Mouse (Mus musculus) bone marrow macrophage, adult 2 months (primary cell): ENCODE measurements at regions not wholly inside any gene's neighbourhood (a gene's known extent, or its start where the extent isn't known, plus 50 kb on each side); places are given as distances from the start of the nearest gene placed in this dataset.

ENCODE experiments used
- H3K27ac ChIP-seq: 2 replicates; pipeline ENCODE4 v1.5.1; 2012; ENCODE audit warnings: low read depth, low read length; ENCODE audit not compliant: insufficient read depth
- H3K4me1 ChIP-seq: 2 replicates; pipeline ENCODE4 v1.6.1; 2012; ENCODE audit warnings: low read length; ENCODE audit not compliant: control insufficient read depth, insufficient read depth
- H3K4me3 ChIP-seq: 2 replicates; pipeline ENCODE4 v1.5.1; 2012; ENCODE audit warnings: mild to moderate bottlenecking, low read length, moderate library complexity; ENCODE audit not compliant: insufficient read depth
- CTCF ChIP-seq: IDR thresholded peaks from 2 replicates; pipeline ENCODE4 v1.5.1; 2012; ENCODE audit warnings: low read depth, mild to moderate bottlenecking, low read length, moderate library complexity
- POLR2A ChIP-seq: IDR thresholded peaks from 2 replicates; pipeline ENCODE4 v1.6.1; 2012; ENCODE audit warnings: mild to moderate bottlenecking, low read depth, low read length, borderline replicate concordance

- H3K27ac ChIP-seq, result no peak overlapping the region
- no peak overlapping the region for H3K4me3 ChIP-seq
- no peaks in the 10 kb centered on the region for H3K4me1 ChIP-seq
- TF ChIP-seq CTCF (no peak), POLR2A (no peak)
These were observed 383.1 kb downstream of the Chl1 start for GRCm38 (mm10) chr6:103893455-103893854.

- TF ChIP-seq POLR2A, result no peak
- TF ChIP-seq CTCF, result no peak
- Histone ChIP-seq H3K27ac (no peak overlapping the region), H3K4me1 (no peaks in the 10 kb centered on the region), H3K4me3 (no peak overlapping the region)
These were observed 414.1 kb downstream of the Chl1 start for GRCm38 (mm10) chr6:103924504-103924903.

GRCm38 (mm10) chr6:103927094-103927493, 416.7 kb downstream of the Chl1 start:
- H3K4me3 ChIP-seq, result no peak overlapping the region
- no peak for TF ChIP-seq POLR2A
- no peak for TF ChIP-seq CTCF
- H3K27ac ChIP-seq, result no peak overlapping the region
- H3K4me1 ChIP-seq, result no peaks in the 10 kb centered on the region

- no peak for TF ChIP-seq POLR2A
- TF ChIP-seq CTCF, result no peak
- no peak overlapping the region for H3K4me3 ChIP-seq
- H3K27ac ChIP-seq, result no peak overlapping the region
These were observed 430.0 kb downstream of the Chl1 start for GRCm38 (mm10) chr6:103940345-103940744.

GRCm38 (mm10) chr6:103944361-103944760, 434.0 kb downstream of the Chl1 start:
- no peaks in the 10 kb centered on the region for H3K4me1 ChIP-seq
- TF ChIP-seq POLR2A, result no peak
- TF ChIP-seq CTCF, result no peak
- H3K4me3 ChIP-seq, result no peak overlapping the region
- H3K27ac ChIP-seq, result no peak overlapping the region

More at GRCm38 (mm10) chr6:103940345-103940744, 430.0 kb downstream of the Chl1 start:
- H3K4me1 ChIP-seq, result no peaks in the 10 kb centered on the region

- TF ChIP-seq POLR2A, result no peak
- no peak for TF ChIP-seq CTCF
- no peak overlapping the region for H3K4me3 ChIP-seq
- H3K27ac ChIP-seq, result no peak overlapping the region
- no peaks in the 10 kb centered on the region for H3K4me1 ChIP-seq
These were observed 437.1 kb downstream of the Chl1 start for GRCm38 (mm10) chr6:103947474-103947873.

- Histone ChIP-seq H3K4me3 (no peak overlapping the region), H3K27ac (no peak overlapping the region), H3K4me1 (no peaks in the 10 kb centered on the region)
- TF ChIP-seq POLR2A (no peak), CTCF (no peak)
These were observed 442.9 kb downstream of the Chl1 start for GRCm38 (mm10) chr6:103953134-103953771.

GRCm38 (mm10) chr6:103959002-103959401, 448.6 kb downstream of the Chl1 start:
- TF ChIP-seq CTCF, result no peak
- TF ChIP-seq POLR2A, result no peak
- Histone ChIP-seq H3K27ac (no peak overlapping the region), H3K4me1 (no peaks in the 10 kb centered on the region)

GRCm38 (mm10) chr6:103967811-103968420, 457.5 kb downstream of the Chl1 start:
- Histone ChIP-seq H3K27ac (no peak overlapping the region), H3K4me3 (no peak overlapping the region), H3K4me1 (no peaks in the 10 kb centered on the region)
- no peak for TF ChIP-seq CTCF
- no peak for TF ChIP-seq POLR2A

More at GRCm38 (mm10) chr6:103959002-103959401, 448.6 kb downstream of the Chl1 start:
- no peak overlapping the region for H3K4me3 ChIP-seq

- Histone ChIP-seq H3K4me1 (no peaks in the 10 kb centered on the region), H3K27ac (no peak overlapping the region), H3K4me3 (no peak overlapping the region)
- TF ChIP-seq POLR2A (no peak), CTCF (no peak)
These were observed 488.8 kb downstream of the Chl1 start for GRCm38 (mm10) chr6:103999186-103999585.
